Mouse (Mus musculus): ENCODE measurements at regions not wholly inside any gene's neighbourhood (a gene's known extent, or its start where the extent isn't known, plus 50 kb on each side); places are given as distances from the start of the nearest gene placed in this dataset.

GRCm38 (mm10) chr9:61581046-61581445 lies 208.9 kb downstream of the Tle3 start:
- no peak for DNase-seq (ENCODE audit: low spot score in 2 of 2)

- DNase-seq (ENCODE audit: low spot score in 2 of 2), result no peak
Observed at GRCm38 (mm10) chr9:61578255-61578654, 206.1 kb downstream of the Tle3 start.

GRCm38 (mm10) chr9:61573634-61574359 lies 201.6 kb downstream of the Tle3 start:
- DNase-seq (ENCODE audit: low spot score in 2 of 2), result no peak

GRCm38 (mm10) chr9:61563017-61563416 lies 190.9 kb downstream of the Tle3 start:
- DNase-seq (ENCODE audit: low spot score in 2 of 2), result no peak

- DNase-seq (ENCODE audit: low spot score in 2 of 2), result no peak
Observed at GRCm38 (mm10) chr9:61561551-61561950, 189.4 kb downstream of the Tle3 start.

- DNase-seq (ENCODE audit: low spot score in 2 of 2), result peak in 1 of 2 experiments; percentile 67
Observed at GRCm38 (mm10) chr9:61558621-61559020, 186.5 kb downstream of the Tle3 start.

- no peak for DNase-seq (ENCODE audit: low spot score in 2 of 2)
Observed at GRCm38 (mm10) chr9:61557025-61557424, 184.9 kb downstream of the Tle3 start.

- DNase-seq (ENCODE audit: low spot score in 2 of 2), result no peak
Observed at GRCm38 (mm10) chr9:61555173-61555572, 183.0 kb downstream of the Tle3 start.

- peak in 1 of 2 experiments; percentile 36 for DNase-seq (ENCODE audit: low spot score in 2 of 2)
Observed at GRCm38 (mm10) chr9:61554611-61555010, 182.4 kb downstream of the Tle3 start.

GRCm38 (mm10) chr9:61553626-61554025 lies 181.5 kb downstream of the Tle3 start:
- DNase-seq (ENCODE audit: low spot score in 2 of 2), result peak in 1 of 2 experiments; percentile 42

GRCm38 (mm10) chr9:61551361-61551760 lies 179.2 kb downstream of the Tle3 start:
- DNase-seq (ENCODE audit: low spot score in 2 of 2), result no peak

- DNase-seq (ENCODE audit: low spot score in 2 of 2), result no peak
Observed at GRCm38 (mm10) chr9:61550326-61550725, 178.2 kb downstream of the Tle3 start.

- no peak for DNase-seq (ENCODE audit: low spot score in 2 of 2)
Observed at GRCm38 (mm10) chr9:61549692-61550241, 177.6 kb downstream of the Tle3 start.

GRCm38 (mm10) chr9:61537316-61538189 lies 165.4 kb downstream of the Tle3 start:
- no peak for DNase-seq (ENCODE audit: low spot score in 2 of 2)

- DNase-seq (ENCODE audit: low spot score in 2 of 2), result no peak
Observed at GRCm38 (mm10) chr9:61533237-61533636, 161.1 kb downstream of the Tle3 start.

- no peak for DNase-seq (ENCODE audit: low spot score in 2 of 2)
Observed at GRCm38 (mm10) chr9:61530263-61531045, 158.3 kb downstream of the Tle3 start.

GRCm38 (mm10) chr9:61528286-61528865 lies 156.2 kb downstream of the Tle3 start:
- DNase-seq (ENCODE audit: low spot score in 2 of 2), result no peak

GRCm38 (mm10) chr9:61527491-61528056 lies 155.4 kb downstream of the Tle3 start:
- no peak for DNase-seq (ENCODE audit: low spot score in 2 of 2)

GRCm38 (mm10) chr9:61520136-61520535 lies 148.0 kb downstream of the Tle3 start:
- DNase-seq (ENCODE audit: low spot score in 2 of 2), result no peak

GRCm38 (mm10) chr9:61517906-61518305 lies 145.7 kb downstream of the Tle3 start:
- no peak for DNase-seq (ENCODE audit: low spot score in 2 of 2)
